Mouse (Mus musculus): ENCODE results near the gene Iqcj. TPM values are rescaled to one million over a fixed set of nuclear protein-coding genes. Genes with fewer than 3 reads are reported as not detected.
A peak's percentile ranks its signal among the peaks of the same experiment; 100 is the strongest.

Gene Iqcj
- total RNA-seq, 4 experiments from 2014 or later, result 2.1 to 3.6 (median 2.9) TPM

DNA sequence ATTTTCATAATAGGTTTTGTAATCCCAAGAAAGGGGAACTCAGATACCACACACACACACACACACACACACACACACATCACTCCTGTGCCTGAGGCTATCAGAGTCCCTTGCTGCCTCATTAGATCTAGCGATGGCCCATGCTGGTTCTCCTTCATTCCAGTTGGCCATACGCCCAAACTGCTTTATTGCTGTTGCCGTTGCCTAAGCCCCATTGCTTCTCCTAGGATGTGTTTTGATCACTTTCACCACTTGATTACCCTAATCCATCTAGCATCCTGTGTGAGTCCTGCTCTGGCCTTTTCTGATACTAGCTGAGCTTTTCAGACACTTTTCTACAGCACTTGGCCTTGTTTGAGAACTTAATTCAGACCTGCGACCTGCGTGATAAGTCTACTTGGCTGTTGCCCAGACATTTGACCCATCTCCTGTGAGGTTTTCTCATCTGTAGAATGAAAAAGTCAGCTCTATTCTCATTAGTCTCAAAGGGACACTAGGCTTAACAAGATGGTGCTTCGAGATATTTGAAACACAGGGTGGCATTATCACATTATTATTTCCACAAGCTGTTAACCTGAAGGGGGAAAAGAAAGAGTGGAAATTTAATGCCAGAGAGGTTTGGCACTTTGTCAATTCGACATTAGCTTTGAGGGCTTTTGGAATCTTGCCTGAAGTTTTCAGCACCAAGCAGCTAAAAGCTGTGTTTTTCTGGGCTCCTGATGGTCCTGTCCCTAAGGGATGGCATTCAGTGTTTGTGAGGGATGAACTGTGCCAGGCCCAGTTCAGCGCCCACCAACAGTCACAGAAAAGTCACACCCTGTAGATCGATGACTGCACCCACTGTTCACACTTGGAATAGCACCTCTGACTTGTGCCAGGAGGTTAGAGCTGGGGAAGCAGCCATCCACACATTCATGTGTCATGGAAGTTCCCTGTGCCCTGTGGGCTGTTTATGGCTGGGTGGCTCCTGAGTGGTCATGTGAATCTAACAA, 179.7 kb downstream of the Iqcj start:
- no peak for DNase-seq (ENCODE audit: low spot score in 2 of 2)

- DNase-seq (ENCODE audit: low spot score in 2 of 2), result peak in 1 of 2 experiments; percentile 57
These were observed 185.4 kb downstream of the Iqcj start for GRCm38 (mm10) chr3:68077406-68077805.

DNA sequence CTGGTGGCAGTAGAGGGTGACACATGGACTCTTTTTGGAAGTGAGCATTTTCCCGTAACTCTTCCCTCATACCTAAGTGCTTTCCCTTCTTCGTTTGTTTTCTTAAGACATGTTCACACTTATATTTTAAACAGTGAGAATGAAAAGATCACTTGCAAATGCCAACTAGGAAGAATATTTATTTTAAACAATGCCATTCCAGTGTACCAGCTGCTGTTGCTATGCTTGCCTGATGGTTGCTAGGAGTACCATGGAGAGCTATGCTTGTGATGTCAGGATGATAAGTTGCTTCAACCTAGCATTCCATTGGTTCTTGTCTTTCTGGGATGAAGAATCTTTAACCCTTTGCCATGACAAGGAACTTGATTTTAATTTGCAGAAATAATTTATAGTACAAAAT, 193.0 kb downstream of the Iqcj start:
- peak in 1 of 2 experiments; percentile 32 for DNase-seq (ENCODE audit: low spot score in 2 of 2)

- no peak for DNase-seq (ENCODE audit: low spot score in 2 of 2)
These were observed 200.1 kb downstream of the Iqcj start for GRCm38 (mm10) chr3:68092108-68092507.

DNA sequence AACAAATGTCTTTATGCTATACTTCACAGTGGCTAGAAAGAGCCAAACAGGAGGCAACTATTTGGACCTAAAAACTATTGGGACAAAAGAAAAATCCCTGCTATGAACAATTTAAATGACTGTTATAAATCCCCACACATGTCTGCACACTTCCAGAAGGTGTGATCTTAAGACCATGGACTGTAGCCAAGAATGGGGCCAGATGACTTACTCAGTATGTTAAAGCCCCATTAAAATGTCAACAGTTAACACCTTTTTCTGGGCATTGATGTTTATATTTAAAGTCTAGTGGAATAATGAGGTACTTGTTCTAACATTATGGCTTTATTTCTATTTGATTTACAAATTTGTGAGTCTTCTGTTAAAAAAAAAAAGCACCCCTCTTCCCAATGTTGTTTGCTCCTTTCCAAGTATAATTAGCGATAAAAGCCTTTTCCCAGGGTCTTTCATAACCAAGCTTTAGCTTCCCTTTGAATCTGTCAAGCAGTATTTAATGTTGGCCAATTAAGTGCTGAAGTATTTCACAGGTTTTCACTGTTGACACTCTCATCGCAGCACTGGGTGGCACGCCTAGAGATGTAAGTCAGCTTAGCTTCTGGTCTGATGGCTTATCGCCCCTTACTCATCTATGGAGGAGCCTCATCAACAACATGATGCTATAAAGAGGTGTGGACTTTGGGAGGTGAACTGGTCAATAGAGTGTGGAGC, 204.9 kb downstream of the Iqcj start:
- no peak for DNase-seq (ENCODE audit: low spot score in 2 of 2)

- DNase-seq (ENCODE audit: low spot score in 2 of 2), result peak in 1 of 2 experiments; percentile 46
These were observed 207.5 kb downstream of the Iqcj start for GRCm38 (mm10) chr3:68099561-68099960.

- DNase-seq (ENCODE audit: low spot score in 2 of 2), result no peak
These were observed 209.3 kb downstream of the Iqcj start for GRCm38 (mm10) chr3:68101343-68101742.

GRCm38 (mm10) chr3:68105081-68105685, 213.2 kb downstream of the Iqcj start:
- no peak for DNase-seq (ENCODE audit: low spot score in 2 of 2)

Other genes with a start within 250 kb of the Iqcj start
- 10 to 100 TPM in 2 of 4 experiments, 1 to 10 TPM in 2; 5.7 to 17.5 (median 8.7) TPM for gene Iqschfp, start within 50 bp of the Iqcj start, total RNA-seq (2022)
- 100 to 1,000 TPM; 173 to 196 (median 186) TPM for gene Schip1, start 172.6 kb downstream of the Iqcj start, total RNA-seq (2022)

All from left cerebral cortex, adult 8-10 months (tissue).